Mouse (Mus musculus) erythroblast, embryonic 14.5 days (primary cell): ENCODE results near the gene Mark4.

ENCODE experiments used
- GATA1 ChIP-seq: IDR thresholded peaks from 2 replicates; pipeline ENCODE4 v1.6.1; 2012; ENCODE audit warnings: low read length, inconsistent platforms, mixed read lengths
- TAL1 ChIP-seq: IDR thresholded peaks from 3 replicates; pipeline ENCODE4 v1.6.1; 2012; ENCODE audit warnings: low read length, inconsistent platforms, mixed read lengths

GRCm38 (mm10) chr7:19411783-19412182, 46.8 kb downstream of the Mark4 start:
- no peak for TF ChIP-seq GATA1
- no peak for TF ChIP-seq TAL1
